Mouse (Mus musculus) embryonic facial prominence, embryonic 10.5 days (tissue): ENCODE results near the gene H2-Ab1. TPM values are rescaled to one million over a fixed set of nuclear protein-coding genes. Genes with fewer than 3 reads are reported as not detected.

Experiments
- polyA plus RNA-seq: library from polyadenylated mRNA; unstranded; fragments of >200 nt; fragmentation: Nextera tagmentation; extraction: Ambion mirVana; gene quantifications from 2 replicates; pipeline ENCODE4 v1.2.1, GENCODE M21; 2016

The H2-Ab1 gene
- polyA plus RNA-seq, 1 experiment from 2014 or later: 5.5 TPM

Other genes starting within 250 kb of the H2-Ab1 start
- gene Ring1, start 233.0 kb upstream of the H2-Ab1 start, polyA plus RNA-seq: 11.0 and 11.6 TPM in 2 replicates
- gene H2-Ke6, start 229.6 kb upstream of the H2-Ab1 start, polyA plus RNA-seq: 41.4 and 44.8 TPM in 2 replicates
- gene Slc39a7, start 226.0 kb upstream of the H2-Ab1 start, polyA plus RNA-seq: 167 and 177 TPM in 2 replicates
- gene Rxrb, start 225.9 kb upstream of the H2-Ab1 start, polyA plus RNA-seq: 44.7 and 47.9 TPM in 2 replicates
- 1.0 and 1.2 TPM in 2 replicates for gene Col11a2, start 218.3 kb upstream of the H2-Ab1 start, polyA plus RNA-seq
- gene H2-Oa, start 165.3 kb upstream of the H2-Ab1 start, polyA plus RNA-seq: 0.31 and 0.69 TPM in 2 replicates
- 4.2 and 4.8 TPM in 2 replicates for gene H2-DMa, start 138.1 kb upstream of the H2-Ab1 start, polyA plus RNA-seq
- 141 and 144 TPM in 2 replicates for gene Brd2, start 135.1 kb upstream of the H2-Ab1 start, polyA plus RNA-seq
- gene H2-DMb2, start 114.4 kb upstream of the H2-Ab1 start, polyA plus RNA-seq: 0.17 and 0.28 TPM in 2 replicates
- 0.52 and 0.55 TPM in 2 replicates for gene H2-DMb1, start 104.6 kb upstream of the H2-Ab1 start, polyA plus RNA-seq
- 2.8 and 2.9 TPM in 2 replicates for gene Tap1, start 70.1 kb upstream of the H2-Ab1 start, polyA plus RNA-seq
- gene Psmb9, start 69.9 kb upstream of the H2-Ab1 start, polyA plus RNA-seq: 0.57 and 0.93 TPM in 2 replicates
- 1.3 and 1.7 TPM in 2 replicates for gene Psmb8, start 60.0 kb upstream of the H2-Ab1 start, polyA plus RNA-seq
- 0.56 and 1.1 TPM in 2 replicates for gene Tap2, start 54.2 kb upstream of the H2-Ab1 start, polyA plus RNA-seq
- gene H2-Ob, start 18.8 kb upstream of the H2-Ab1 start, polyA plus RNA-seq: not detected in 2 replicates
- not detected in 2 replicates for gene H2-Aa, start 30.1 kb downstream of the H2-Ab1 start, polyA plus RNA-seq
- gene H2-Eb1, start 48.2 kb downstream of the H2-Ab1 start, polyA plus RNA-seq: 1.2 and 1.3 TPM in 2 replicates
- gene H2-Eb2, start 68.0 kb downstream of the H2-Ab1 start, polyA plus RNA-seq: 0.04 TPM in 1 of 2 replicates, not detected in the other
- 0.08 TPM in 1 of 2 replicates, not detected in the other for gene Btnl2, start 97.1 kb downstream of the H2-Ab1 start, polyA plus RNA-seq
- gene Btnl1, start 119.4 kb downstream of the H2-Ab1 start, polyA plus RNA-seq: not detected in 2 replicates
- gene BC051142, start 141.1 kb downstream of the H2-Ab1 start, polyA plus RNA-seq: 0.88 and 1.4 TPM in 2 replicates
- not detected in 2 replicates for gene Btnl4, start 219.6 kb downstream of the H2-Ab1 start, polyA plus RNA-seq